Mouse (Mus musculus): ENCODE data around the gene Dip2b.

The Dip2b gene

DNA sequence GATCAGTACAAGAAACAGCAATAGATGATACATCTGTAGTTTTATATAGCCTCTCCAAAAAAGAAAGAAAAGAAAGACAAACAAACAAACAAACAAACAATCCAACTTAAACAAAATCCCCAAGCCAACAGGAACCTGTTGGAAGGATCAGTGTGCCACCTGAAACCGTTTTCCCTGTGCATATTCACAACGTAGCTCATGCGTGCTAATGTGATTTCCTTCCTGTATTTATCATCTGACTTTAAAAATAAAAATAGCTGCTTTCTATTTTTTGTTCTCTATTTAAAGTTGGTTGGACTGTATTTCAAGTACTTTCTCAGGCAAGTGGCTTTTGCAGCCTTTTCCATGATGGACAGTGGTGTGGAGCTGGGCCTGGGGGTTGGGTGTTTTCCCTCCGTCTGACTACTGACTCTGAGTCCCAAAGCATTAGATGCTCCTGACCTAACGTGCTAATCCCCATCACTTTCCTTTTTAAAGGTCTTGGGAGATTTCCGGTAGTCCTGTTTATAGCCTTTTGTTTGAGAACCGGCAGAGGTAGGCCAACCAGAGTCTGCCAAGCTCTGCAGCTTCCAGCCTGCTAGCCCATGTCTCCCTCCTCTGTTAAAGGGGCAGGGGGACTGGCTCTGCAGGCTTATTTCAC, 90.8 kb downstream of the Dip2b start:
- no peak for DNase-seq (ENCODE audit: low spot score)

DNA sequence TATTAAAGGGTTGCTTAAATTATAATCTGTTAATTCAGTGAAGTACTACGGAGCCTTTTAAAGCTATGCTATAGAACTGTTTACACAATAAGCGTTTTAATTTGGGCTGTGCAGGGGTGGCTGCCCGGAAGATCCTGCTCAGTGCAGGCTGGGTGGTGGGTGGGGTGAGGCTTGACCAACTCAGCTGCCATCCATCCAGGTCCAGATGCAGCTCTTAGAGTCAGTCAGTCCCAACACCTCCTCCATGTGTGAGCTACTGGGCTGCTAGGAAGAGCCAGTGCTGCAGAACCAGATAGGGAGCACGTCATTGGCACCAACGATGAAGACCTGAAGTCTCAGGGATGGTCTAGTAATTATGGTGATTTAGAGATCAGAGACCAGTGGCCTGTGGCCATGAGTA, 101.2 kb downstream of the Dip2b start:
- no peak for DNase-seq (ENCODE audit: low spot score)

DNA sequence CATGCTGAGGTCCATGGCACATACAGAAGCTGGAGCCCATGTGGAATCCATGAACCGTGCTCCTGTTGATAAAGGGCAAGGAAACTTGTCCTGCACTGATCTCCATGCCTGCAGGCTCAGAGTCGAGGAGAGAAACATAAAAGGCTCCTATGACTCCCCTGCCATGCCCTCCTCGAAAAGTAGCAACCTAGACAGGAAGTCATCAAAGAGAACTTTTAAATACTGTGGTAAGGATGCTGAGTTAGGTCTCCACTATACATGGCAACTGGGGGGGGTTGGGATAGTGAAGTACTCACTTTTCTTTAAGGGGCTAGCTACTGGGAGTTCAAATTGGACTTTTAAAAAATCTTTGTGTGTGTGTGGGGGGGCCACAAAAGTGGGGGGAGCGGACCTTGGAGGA, 102.0 kb downstream of the Dip2b start:
- no peak for DNase-seq (ENCODE audit: low spot score)

DNA sequence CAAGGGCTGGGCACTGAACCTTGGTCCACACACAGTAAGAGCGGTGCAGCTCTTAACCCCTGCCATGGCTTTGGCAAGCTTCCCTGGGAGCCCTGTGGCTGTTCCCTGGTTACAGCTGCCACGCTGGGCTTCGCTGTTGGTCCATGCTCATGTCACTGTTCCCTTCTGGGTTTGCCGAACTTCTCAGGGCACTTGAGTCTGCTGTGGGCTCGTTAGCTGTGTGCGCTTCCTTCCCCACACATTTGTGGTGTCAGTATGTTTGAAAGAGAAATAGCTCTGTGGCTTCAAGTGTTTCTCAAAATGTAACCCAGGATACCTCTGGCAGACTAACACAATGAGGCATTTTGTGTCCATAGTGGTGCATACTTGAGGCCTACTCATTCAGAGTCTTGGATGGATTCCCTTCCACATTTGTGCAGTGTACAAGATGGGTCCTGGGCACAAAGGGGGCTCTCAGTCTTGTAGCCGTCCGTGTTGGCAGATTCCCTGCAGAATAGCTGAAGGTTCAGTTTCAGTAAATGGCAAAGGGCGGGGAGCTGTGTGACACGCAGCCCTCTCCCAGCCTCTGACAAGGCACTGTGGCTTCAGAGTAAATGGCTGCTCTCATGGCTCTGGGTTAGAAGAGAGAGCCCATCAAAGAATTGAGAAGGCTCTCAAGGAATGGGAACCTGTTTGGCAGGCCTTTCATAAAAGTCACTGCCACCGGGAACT, 104.8 kb downstream of the Dip2b start:
- no peak for DNase-seq (ENCODE audit: low spot score)

DNA sequence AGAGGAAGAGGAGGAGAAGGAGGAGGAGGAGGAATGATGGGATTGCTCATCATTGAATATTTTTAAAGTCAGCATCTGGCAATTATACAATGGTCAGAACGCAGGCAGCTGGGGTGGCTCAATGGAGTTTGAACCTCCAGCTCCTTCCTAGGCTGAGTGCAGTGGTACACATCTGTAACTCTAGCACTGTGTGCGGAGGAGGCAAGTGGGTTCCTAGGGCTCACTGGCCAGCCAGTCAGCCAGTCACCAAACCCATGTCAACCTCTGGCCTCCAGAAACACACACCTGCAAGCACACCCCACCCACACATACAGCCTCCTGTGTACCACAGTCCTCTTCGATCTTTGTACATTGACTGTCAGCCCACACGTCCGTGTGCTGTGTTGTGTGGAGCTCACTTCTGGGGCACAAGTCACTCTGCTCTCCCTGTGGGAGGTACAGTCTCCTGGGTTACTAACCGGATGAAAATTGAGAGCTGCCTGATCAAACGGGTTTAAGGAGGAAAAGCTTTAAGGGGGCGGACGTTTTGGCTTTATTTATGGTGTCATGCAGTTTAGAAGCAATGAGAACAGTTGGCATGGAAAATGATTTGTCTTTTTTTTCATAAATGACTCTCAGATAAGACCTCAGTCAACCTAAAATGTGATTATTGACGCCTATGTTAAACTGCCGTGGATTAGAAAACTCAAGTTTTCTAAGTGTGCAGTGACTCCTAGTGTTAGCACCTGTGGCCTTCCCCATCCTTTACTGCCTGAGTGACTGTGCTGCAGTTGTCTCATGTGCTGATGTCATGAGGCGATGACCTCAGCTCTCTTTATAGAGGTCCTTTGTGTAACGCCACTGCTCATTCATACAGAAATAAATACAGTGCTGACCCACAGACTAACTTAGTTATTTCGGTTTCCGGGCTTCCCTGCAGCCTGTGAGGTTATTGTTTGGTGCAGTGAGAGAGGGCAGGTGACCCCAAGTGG, 106.7 kb downstream of the Dip2b start:
- DNase-seq (ENCODE audit: low spot score) = no peak

DNA sequence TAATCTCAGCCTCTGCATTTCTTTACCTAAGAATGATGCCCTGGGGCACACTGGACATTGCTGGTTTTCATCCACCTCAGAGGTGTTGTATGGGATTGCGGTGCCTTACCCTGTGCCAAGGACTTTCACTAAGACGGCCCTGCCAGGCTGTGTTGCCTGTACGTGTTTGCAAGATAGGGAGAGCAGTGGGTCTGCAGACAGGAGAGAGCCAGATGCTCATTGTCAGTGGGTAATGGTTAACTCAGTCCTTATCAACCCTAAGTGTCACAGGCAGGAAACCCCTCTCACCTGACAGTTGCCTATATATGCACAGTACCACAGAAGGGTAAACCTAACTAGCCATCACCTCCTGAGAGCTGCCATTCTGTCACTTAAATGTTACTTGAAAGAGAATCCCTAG, 107.5 kb downstream of the Dip2b start:
- DNase-seq (ENCODE audit: low spot score) = no peak

DNA sequence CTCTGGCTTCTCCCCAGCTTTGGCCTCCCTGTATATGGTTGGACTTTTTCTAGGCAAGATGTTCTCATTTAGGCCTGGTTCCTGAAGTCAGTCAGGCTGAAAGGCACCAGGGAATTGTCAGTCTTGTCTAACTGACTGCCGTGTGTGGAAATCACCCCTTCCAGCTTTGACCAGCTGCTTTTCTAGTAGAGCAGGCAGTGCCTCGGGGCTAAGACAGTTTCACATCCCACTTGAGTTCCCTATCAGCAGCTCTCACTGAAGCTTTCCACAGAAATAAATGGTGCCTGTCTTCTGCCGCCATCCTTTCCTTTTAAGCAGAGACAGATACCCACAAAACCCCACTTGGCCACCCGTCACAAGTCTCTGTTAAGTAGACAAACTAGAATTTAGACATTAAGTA, 112.1 kb downstream of the Dip2b start:
- DNase-seq (ENCODE audit: low spot score) = no peak

DNA sequence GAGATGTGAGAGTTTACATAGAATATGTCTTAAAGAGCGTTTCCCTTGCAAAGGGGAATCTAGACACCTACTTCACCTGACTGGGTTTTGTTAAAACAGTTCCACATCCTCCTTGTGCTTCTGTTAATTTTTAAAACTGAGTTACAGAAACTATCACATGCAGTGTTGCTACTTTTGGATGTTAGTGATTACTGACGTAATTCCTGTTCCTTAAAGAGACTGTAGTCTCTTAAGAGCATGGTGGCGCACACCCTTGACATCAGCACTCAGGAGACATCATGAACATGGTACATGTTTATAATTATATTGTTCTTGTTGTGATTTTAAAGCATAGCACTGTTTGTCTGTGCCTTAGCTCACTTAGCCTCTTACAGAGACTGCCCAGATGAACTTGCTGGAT, 113.9 kb downstream of the Dip2b start:
- no peak for DNase-seq (ENCODE audit: low spot score)

DNA sequence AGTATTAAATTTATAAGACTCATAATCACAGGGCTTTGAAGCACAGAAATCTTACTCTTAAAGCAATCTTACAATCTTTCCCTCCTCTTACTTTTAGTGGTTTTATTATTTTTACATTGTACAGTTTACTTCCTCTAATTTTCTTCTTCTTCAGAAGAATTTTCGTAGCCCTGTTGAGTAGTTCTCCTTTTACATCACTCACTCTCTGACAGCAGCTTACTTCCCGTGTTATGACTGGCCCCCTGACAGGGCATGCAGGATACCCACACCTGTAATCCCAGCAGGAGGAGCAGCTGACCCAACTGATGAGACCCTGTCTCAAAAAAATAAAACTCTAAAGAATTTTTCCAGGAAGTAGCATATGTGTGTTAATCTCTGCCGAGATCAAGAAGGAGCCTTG, 114.6 kb downstream of the Dip2b start:
- DNase-seq (ENCODE audit: low spot score) = no peak

DNA sequence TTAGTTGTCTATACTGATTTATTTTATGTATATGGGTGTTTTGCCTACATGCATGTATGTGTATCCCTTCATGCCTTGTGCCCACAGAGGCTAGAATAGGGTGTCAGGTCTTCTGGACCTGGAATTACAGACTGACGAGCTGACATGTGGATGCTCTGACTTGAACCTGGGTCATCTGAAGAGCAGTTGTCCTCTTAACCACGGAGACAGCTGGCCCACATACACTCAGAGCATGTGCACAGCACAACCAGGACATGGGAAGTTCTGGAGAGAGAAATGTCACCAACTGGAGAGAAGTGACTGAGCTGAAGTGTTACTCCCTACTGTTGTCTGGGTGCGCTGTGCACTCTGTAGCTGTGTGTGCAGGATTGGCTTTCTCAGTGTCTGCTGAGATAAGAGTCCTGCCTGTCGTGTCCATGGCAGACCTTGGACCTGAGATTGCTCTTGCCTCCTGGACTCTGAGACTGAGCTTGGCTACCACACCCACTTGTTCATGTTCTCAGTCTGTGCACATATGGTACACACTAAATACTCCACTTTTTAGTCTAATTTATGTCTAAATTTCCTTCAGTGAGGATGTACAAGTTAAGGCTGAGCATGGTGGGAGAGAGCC, 117.7 kb downstream of the Dip2b start:
- no peak for DNase-seq (ENCODE audit: low spot score)

DNA sequence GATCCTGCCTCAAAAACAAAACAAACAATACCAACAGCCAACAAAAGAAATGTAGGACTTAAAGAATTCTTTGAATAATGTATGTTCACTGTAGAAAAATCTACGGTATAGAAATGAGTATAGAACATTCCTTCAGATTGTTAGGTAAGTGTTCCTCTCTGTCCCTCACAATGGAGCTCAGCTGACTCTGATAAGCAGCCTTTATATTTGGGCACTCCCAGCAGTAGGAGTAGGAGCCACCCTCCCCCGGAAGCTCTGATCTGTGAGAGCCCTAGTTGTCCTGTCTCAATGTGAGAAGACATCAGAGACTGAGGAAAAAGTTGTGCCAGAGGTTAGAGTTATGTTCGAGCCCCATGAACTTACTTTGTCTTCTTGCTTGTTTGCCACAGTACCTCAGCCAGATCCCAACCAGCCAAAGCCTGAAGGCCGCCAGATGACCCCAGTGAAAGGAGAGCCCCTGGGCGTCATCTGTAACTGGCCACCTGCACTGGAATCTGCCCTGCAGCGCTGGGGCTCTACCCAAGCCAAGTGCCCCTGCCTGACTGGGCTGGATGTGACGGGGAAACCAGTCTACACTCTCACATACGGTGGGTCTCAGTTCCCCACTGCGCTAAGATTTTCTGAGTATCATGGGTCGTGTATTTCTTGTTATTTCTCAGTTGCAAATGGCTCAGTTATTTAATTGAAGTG, 118.5 kb downstream of the Dip2b start:
- no peak for DNase-seq (ENCODE audit: low spot score)

DNA sequence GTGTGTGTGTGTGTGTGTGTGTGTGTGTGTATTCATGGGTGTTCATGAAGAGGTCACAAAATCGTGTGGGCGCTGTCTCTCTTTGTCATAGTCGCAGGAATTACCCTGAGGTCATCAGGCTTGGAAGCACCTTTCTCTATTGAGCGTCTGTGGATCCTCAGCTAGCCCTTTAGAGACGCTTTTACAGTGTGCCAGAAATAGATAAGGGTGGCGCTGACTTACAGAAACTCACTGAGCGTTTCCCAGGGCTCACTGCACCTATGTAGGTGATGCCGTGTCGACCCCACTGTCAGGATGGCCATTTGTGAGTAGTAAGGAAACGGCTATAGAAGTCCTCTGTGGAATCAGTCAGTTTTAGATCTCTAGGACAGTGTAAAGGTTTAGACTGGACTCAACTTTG, 120.5 kb downstream of the Dip2b start:
- no peak for DNase-seq (ENCODE audit: low spot score)

DNA sequence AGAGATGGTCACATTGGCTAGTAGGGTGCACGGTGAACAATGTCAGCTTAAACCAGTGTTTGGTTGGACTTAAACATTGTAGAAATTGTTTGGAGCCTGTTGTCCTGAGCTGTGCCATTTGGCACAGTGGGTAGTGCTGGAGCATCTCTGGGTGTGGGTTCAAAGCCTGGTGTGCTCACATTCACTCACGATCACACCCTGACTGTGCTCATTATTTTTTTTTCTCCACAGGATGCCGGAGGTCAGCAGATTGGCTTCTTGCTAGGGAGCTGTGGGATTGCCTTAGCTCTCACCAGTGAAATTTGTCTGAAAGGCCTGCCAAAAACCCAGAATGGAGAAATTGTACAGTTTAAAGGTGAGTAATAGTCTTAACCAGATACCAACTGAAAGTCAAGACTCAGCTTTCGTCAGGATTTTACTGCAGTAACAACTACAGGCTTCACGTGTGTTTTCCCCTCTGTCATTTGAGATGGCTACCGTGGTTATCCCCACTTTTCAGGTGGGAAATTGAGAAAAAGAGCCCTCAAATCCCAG, 123.3 kb downstream of the Dip2b start:
- no peak for DNase-seq (ENCODE audit: low spot score)

DNA sequence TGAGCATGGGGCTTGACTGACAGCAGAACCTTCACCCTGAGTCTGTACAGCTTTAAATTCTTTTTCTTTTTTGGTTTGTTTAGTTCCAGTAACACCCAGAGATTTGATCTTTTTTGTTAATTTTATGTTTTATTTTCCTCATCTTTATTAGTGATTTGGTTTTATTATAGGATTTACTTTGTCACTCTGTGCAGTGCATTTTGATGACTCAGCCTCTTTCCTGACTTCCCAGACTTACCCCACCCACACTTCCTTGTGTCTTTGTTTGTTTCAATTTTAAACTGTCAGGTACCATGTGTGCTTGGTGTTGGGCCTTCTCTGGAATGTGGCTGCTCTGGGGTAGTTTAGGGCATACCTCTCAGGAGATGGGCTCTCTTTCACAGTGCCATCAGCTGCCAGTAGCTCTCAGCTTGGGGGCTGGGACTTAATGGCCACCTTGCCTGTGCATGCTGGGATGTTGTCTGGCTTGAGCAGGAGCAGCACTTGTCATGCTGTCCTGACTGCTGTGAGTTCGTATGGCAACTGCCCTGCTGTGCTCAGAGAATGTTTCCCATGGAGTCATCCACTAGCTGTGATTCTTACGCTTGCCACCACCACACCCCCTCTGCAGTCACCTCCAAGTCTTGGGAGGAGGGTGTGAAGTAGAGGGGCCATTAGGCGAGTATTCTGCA, 125.1 kb downstream of the Dip2b start:
- DNase-seq (ENCODE audit: low spot score) = no peak

DNA sequence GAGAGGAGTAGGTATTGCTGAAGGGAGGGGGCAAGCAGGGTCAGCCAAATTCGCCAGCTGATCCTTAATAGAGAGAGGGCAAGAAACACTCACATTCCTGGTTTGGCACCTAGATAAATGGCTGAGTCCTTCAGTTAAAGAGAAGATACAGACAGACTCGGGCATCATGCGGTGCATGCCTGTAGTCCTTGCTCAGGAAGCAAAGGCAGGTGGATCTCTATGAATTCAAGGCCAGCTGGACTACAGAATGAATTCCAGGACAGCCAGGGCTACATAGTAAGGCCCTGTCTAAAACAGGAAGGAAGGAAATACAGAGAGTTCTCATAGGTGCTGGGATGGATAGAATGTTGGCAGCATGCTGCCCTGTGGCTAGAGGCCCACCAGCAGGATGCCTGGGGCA, 128.0 kb downstream of the Dip2b start:
- no peak for DNase-seq (ENCODE audit: low spot score)

DNA sequence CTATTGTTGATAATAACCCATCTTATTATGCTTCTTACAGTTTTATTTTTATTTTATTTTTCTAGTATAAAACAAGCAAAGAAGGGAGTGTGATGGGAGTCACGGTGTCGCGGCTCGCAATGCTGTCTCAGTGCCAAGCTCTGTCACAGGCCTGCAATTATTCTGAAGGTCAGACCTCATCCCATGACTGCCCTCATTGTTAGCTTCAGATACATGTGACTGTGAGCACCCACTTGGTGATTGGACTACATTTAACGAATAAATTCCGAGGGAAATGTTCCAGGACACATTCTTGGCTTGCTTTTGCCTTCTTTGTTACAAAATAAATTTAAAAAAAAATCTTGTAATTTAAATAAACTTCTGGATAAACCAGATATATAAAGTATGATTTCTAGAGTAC, 129.3 kb downstream of the Dip2b start:
- no peak for DNase-seq (ENCODE audit: low spot score)

DNA sequence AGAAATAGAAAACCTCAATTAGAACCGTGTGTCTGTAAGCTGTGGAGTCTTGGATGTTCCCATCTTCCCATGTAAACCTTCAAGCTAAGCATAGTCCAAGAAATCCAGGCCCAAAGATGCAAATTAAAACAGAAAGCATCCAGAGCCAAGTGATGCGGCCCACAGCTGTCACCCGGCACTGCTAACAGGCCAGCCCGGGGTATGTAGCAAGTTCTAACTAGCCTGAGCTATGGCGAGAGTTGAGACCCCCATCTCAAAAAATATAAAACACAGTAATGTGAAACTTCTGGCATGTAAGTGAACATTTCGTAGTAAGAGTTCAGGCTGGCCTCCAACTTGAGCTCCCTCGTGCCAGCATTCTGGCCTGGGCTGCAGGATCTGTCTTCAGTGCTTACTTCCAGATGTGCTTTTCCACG, 129.7 kb downstream of the Dip2b start:
- DNase-seq (ENCODE audit: low spot score) = no peak

DNA sequence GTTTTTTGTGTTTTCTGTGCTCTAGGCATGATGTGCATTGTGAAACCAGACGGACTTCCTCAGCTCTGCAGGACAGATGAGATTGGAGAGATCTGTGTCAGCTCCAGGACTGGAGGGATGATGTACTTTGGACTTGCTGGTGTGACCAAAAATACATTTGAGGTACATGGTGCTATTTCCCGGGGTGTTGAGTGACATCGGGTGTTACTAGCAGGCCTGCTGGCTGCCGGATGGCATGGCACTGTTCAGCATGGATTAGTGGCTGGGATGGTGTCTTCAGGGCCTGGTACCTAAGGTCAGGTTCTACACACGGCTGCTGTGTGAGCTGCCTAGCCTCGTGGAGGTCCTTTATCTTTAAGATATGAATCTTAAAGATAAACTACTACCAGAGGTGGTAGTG, 136.7 kb downstream of the Dip2b start:
- DNase-seq (ENCODE audit: low spot score) = no peak

DNA sequence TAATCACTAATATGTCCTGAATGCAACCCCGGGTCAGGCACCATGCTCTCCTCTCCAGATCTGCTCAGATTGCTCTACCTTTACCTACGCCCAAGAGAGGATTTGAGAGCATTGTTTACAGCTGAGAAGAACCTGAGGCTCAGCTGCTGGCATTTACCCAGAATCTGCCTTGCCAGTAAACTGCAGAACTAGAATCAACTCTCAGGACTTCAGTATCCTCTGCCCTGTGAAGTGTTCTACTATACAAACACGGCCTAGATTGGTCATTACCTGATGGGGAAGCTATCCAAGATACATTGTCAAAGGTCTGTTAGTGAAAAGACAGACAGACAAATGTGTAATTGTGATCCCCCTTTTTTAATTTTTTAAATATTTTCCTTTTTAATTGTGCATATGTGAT, 138.7 kb downstream of the Dip2b start:
- no peak for DNase-seq (ENCODE audit: low spot score)

DNA sequence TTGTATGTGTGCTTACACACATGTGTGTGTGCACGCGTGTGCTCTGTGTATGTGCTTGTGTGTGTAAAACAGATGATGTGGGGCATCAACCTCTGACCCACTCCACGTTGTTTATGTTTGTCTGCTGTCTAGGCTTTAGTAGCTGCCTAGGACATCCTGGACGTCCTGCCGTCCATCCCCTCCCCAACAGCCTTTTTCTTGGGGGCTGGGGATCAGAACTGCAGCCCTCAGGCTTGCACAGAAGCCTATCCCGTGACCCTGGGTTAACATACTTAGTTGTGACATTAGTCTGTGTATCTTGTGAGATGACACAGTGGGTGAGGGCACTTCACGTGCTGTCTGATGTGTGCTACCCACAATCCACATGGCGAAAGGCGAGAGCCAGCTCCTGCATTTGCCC, 139.1 kb downstream of the Dip2b start:
- no peak for DNase-seq (ENCODE audit: low spot score)

DNA sequence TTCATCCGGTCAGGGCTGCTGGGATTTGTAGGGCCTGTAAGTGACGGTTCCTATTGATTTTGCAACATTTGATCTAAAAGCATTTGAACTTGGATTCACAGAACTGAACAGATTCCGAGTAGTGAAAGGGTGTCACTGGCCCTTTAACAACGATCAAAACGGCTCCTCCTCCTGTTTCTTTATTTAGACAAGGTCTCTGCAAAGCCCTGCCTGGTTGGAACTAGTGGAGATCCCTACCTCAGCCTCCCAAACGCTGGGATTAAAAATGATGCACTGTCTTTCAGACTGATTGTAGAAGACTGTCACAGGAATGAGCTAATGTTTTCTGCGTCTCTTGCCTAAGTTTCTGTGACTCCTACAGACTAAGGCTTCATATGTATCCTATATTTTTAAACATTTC, 140.0 kb downstream of the Dip2b start:
- DNase-seq (ENCODE audit: low spot score) = no peak

Data from urinary bladder, postnatal 25 days (tissue).